Mouse (Mus musculus) thymus, postnatal 4 days (tissue): ENCODE data around the gene Amh.

Source experiments
- DNase-seq: peaks from one replicate; pipeline ENCODE4 v3.0.0; 2021

The Amh gene

DNA sequence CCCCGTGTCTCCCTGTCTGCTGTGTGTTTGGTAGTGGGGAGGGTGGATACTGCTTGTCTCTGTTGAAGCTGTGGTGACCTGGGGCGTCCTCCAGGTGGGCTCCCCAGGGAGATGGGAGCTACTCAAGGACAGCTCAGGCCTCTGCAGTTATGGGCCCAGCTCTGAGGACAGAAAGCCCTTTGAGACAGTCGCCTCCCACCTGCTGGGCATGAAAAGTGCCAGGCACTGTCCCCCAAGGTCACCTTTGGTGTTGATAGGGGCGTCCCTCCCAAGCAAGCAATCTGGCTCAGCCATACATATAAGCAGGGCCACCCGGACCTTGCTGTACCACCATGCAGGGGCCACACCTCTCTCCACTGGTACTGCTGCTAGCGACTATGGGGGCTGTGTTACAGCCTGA is at the start of gene Amh:
Amh (plus strand) TSS at position 328 of the 400 bp plus-strand sequence.
- no peak for DNase-seq

GRCm38 (mm10) chr10:80755291-80756015 is 49.6 kb upstream of the Amh start:
- no peak for DNase-seq

DNA sequence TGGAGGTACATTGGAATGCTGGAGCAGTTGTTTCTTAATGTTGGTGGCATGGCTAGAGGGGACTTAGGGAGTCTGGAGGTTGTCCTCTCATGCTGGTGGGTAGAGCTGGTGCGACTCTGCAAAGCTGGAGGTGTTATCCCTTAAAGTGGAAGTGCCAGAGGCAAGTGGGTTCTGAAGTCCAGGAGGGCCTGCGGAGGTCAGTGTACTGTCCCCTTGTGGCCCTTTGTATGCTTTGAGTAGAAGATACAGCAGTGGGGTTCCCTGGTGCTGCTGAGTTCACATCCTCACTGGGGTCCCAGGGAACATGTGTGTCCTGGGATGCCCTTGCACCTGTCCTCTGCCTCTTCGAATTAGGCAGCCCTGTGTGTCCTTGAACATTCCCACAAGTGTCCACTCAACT is 48.9 kb upstream of the Amh start:
- DNase-seq = no peak

DNA sequence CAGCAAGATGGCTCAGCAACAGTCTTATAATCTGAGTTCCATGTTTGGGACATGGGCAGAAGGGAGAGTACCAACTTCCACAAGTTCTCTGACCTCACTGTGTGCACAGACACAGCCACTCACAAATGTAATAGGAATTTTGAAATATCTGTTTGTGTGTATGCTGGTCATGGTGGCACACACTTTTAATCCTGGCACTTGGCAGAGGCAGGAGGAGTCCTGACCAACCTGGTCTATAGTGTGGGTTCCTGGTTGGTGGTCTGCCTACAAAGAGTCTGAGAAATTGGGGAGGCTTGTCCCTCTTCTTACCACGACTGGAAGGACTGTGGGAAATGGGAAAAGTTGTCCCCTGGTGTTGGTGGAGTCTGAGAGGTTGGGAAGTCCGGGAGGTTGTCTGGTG is 48.5 kb upstream of the Amh start:
- no peak for DNase-seq

GRCm38 (mm10) chr10:80756967-80757366 is 48.1 kb upstream of the Amh start:
- no peak for DNase-seq

DNA sequence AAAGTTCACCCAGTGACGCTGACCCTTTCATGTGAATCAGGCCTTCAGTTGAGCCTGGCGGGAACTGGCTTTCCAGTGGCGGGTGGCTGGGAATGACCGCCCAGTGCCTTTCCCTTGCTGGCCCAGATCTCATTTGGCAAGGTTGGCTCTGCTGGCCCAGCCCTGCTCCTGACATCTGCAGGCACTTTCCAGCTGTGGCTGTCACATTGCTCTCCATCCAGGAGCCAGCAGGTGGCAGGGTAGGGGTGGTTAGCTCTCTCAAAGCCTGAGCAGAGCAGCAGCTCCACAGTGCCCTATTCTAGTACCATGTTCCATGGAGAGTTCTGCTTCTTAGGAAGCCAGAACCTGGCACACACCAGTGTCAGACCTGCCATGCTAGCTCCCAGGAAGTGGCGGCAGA is 47.3 kb upstream of the Amh start:
- DNase-seq = peak; percentile 88

GRCm38 (mm10) chr10:80758651-80759050 is 46.4 kb upstream of the Amh start:
- no peak for DNase-seq

GRCm38 (mm10) chr10:80760596-80761524 is 44.2 kb upstream of the Amh start:
- DNase-seq = no peak

GRCm38 (mm10) chr10:80761821-80762220 is 43.2 kb upstream of the Amh start:
- no peak for DNase-seq

- DNase-seq = no peak
Observed at GRCm38 (mm10) chr10:80763502-80763901, 41.5 kb upstream of the Amh start.

DNA sequence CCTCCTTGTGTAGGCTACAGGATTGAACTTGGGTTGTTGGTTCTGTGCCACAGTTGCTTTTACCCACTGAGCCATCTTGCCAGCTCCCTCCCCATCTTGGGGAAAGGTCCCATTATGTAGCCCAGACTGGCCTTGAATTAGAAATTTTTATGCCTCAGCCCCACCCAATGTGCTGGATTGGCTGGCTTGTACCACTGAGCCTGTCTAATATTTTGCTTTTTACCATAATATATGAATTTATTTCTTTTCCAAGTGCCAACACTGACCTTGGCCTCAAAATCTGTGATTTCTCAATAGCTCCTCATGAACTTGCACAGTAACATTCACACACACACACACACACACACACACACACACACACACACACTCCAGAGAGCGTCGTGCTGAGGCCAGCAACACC is 39.3 kb upstream of the Amh start:
- DNase-seq = no peak

DNA sequence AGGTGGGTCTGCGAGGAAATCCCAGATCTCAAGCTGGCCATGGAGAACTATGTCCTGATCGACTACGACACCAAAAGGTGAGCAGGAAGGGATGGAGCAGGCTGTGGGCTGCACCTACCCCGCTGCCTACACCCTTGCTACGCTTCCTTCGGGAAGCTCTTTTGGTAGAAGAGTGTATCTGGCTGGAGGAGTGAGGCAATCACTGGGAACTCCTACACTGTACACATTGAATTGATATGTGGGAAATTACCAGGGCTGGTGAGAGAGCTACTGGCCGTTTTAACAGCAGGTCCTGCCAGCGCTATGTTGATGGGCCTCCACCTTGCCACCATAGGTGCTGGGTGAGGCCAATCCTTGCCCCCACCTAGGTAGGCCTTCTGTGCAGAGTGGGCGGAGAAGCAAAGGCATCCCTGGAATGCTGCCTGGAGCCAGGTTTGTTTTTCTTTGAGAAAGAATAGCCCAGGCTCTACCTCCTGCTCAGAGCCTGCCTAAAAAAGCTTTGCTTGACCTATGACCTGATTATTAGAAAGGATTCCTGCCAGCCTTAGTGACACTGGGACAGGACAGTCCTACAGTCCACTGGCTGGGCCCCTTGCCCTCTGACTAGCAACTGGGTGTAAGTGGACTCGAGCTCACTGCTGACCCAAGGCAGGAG is 38.8 kb upstream of the Amh start:
- DNase-seq = no peak

- DNase-seq = no peak
Observed at GRCm38 (mm10) chr10:80768365-80768764, 36.7 kb upstream of the Amh start.

- DNase-seq = no peak
Observed at GRCm38 (mm10) chr10:80773816-80774215, 31.2 kb upstream of the Amh start.

DNA sequence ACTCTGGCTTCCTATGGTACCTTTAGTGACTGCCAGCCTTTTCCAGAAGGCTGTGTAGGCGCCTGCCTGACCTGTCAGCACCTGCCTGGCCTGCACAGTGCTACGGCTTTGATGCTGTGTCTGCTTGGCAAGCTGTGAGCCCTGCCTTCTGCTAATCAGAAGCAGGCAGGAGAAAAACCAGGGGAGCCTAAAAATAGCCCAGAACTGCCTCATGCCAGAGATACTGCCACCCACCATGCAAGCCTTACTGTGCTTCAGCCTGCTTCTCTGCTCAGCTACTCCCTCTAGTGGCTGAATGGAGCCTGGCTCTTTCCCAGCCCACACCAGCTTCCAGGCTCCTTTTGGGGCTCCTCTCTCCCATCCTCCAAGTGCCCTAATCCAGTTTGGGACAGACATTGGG is 30.5 kb upstream of the Amh start:
- DNase-seq = peak; percentile 81

- no peak for DNase-seq
Observed at GRCm38 (mm10) chr10:80774981-80775380, 30.1 kb upstream of the Amh start.

DNA sequence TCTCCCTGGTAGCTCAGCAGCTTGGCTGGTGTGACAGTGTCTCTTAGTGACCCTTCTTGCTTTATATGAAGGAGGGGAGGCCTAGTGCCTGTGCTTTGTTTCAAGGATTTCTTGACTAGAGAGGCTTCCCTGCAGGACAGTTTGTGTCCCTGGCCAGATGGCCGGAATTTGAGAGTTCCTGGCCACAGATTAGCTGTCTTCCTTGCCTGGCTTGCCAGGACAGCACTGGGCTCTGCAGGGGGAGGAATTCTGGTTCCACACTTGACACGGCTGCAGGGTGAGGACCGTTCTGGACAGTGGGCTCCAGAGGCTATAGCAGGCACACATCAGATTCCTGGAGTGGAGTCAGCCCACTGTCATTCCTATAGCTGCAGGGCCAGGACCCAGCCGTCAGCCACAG is 29.3 kb upstream of the Amh start:
- DNase-seq = no peak

DNA sequence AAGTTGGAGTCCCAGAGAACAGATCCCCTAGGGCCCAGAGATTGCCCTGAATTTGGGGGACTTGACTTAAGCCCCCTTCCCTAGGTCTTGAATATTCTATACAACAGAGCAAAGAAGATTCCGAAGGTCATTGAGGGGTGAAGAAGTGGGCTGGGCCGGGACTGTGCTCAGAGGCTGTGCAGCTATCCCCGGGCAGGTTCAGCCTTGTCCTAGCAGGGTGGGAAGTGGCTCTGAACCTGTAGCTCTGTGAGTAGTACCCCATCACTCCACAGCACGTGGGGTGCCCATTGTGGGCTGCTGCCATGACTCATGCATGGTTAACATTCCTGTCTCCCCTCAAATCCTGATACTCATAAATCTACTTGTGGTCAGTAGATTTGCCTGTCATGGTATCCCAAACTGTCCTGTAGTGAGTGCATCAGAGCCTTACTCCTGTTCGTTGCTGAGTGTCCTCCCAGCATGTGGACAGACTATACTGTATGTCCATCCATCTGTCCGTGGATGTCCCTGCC is 28.6 kb upstream of the Amh start:
- DNase-seq = no peak

DNA sequence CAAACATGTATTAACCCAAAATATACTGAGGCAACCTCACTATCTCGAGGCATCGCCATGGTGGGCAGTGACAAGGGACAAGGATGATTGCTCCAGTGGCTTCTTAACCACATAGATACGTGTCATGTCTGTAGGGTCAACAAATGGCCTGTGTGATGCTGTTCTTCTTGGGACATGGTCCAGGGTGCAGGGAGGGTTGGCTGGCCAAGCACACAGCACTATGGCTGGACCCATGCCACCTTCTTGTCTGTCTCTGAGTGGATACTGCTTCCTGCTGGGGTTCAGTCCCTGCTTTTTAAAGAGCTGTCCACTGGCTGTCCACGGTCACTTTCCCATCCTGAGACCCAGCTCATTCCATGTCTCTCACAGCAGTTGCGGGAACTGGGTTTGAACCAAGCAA is 27.9 kb upstream of the Amh start:
- DNase-seq = no peak

GRCm38 (mm10) chr10:80779565-80779964 is 25.5 kb upstream of the Amh start:
- DNase-seq = no peak

DNA sequence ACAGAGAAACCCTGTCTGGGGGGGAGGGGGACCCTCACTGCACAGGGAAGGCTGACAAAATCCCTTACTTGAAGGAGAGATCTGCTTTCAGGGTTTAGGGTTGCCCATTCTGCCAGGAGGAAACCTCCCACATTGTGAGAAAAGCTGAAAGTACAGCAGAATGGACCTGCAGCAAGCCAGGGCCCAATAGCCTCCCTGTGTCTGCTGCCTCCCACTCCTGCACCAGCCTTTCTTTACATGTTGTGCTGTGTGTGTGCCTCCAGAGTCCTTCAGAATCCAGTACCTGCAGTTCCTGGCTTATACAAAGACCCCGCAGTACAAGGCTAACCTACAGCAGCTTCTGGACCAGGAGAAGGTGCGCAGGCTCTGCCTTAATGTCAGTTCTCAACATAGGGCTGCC is 20.7 kb upstream of the Amh start:
- DNase-seq = no peak

DNA sequence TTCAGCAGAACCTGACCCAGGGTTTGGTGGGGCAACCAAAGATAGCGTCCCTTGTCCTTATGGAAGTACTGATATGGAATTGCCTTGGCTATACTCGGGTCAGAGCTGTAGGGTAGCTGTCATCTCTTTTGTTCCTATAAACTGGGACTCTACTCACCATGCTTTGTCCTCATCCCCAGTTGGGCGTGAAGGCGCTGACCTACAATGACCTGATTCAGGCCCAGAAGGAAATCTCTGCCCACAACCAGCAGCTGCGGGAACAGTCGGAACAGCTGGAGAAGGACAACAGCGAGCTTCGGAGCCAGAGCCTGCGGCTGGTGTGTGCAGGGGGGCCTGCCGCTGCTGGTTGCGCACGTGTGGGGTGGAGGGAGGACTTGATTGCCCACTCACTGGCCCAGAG is 20.2 kb upstream of the Amh start:
- no peak for DNase-seq

DNA sequence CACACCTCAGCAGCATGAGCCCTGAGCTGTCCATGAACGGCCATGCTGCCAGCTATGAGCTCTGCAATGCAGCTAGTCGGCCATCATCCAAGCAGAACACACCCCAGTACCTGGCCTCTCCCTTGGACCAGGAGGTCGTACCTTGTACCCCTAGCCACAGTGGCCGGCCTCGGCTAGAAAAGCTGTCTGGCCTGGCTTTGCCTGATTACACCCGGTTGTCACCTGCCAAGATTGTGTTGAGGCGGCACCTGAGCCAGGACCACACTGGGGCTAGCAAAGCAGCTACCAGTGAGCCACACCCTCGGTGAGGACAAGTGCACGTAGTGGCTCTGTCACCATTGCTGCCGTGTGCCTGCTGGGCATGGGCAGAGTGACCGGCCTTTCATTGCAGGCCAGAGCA is 19.1 kb upstream of the Amh start:
- DNase-seq = no peak

- no peak for DNase-seq
Observed at GRCm38 (mm10) chr10:80787517-80787916, 17.5 kb upstream of the Amh start.
